Mouse (Mus musculus) lung, postnatal 10 days (tissue): Measurements from ENCODE around the gene Pogz.
"Not testable (repeated sequence)": the region's sequence is repeated elsewhere in the genome, so short reads cannot be mapped to it uniquely, and the experiment has no call there.

Experiments used
- DNase-seq: peaks from one replicate; pipeline ENCODE4 v3.0.0; 2021

The Pogz gene

DNA sequence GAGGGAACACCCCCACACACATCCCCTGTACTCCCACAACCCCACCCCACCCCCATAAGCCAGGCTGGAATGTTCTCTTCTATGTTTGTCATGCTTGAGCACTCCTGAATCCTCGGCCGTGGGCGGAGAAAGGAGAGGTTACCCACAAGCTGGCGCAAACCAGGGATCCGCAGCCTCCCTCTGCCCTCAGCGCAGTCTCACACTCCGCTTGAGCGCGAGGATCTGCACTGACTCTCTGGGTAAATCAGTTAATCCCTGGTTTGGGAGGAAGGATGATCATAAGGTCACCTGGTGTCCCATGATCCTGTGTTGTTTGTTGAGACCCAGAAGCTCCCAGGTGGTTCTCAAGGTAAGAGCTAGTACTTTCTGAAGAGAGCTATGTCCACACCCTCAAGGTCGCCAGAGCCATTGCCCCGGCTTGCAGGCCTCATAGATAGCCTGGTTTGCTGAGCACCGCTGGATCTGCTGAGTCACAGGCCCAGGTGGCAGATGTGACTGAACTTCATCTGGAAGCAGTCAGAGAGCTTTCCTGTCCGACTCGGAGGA lies 80.5 kb downstream of the Pogz start:
- peak; percentile 67 for DNase-seq

DNA sequence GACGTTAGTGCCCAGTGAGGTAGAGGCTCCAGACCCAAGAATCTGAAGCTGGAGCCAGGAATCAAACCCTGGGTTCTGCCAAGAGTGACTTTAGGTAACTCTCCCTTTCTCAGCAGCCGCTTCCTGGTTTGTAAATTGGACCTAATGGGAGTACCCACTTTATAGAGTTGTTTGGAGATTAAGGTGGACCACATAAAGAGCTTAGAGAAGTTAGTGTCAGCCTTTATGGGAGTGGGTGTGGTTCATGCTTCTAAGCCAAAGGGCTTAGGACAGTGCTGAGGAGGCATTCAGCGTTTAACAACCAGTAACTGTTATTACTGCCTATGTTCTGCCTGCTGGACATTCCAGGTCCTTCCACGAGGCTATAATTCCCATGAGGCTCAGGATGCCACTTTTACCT lies 81.5 kb downstream of the Pogz start:
- DNase-seq, result no peak

DNA sequence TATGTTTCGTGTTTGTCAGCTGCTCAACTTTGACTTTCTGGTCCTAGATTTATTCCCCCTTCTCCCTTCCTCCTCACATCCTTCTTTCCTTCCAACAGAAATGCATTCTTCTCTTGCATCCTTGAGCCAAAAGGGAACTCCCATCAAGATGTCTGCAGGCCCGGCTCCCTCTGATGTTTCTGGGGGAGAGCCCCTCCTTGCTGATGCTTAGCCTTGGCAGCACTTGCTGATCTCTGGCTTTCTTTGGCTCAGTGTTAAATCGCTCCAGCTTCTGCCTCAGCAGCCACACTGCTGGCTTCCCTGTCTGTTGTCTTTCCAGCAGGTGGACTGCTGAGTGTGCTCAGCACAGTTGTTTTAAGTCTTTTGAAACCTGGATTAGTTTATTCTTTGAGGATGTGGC lies 83.7 kb downstream of the Pogz start:
- DNase-seq, result peak; percentile 50

DNA sequence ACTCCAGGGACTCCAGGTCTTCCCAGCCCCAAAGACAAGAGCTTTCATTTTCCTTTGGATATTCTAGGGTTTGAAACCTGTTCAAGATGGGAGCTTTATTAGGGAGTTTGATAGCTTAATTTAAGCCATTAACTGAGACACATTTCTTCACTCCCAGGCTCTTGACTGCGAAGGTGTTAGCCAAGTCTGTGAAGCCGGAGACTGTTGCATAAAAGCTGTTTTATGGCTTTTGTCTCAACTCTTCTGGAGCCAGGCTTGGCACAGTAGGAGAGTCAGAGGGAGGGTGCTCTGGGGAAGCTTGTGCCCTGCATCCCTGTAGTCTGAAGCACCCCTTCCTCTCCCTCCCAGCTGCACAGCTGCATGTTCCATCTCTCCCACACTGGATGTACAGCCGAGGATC lies 85.0 kb downstream of the Pogz start:
- no peak for DNase-seq

DNA sequence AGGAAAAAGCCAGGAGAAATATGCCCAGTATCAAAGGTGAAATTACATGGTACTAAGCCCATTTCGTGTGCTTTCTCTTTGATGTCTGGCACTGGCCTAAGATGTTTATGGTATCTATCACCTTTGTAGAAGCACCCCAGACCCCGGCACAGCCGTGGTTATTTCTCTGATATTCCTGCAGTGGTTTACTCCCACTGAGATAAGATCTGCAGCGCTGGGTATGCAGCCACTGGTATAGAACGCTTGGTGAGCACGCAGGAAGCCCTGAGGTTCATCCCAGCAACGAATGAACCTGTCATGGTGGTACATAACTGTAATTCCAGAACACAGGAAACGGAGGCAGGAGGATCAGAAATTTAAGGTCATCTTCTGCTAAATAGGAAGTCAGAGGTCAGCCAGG lies 87.3 kb downstream of the Pogz start:
- DNase-seq, result no peak

DNA sequence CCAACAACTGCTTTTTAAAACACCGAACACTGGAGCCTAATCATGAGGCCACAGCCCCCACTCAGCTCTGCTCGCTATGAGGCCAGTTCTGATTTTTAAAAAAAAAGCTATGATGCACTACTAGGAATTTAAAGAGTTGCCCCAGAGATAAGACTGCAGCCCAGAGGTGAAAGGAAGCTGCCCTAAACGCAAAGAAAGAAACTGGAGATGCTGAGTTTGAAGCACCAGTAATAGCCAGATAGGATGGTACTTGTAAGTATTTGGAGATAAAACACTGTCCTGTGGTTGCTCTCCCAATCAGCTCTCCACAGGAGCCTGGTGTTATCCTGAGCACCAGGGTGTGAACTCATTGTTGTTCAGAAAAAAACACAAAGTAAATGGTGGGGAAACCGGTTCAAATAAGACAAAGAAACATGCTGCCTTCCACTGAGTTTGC lies 89.0 kb downstream of the Pogz start:
- not testable (repeated sequence) for DNase-seq

DNA sequence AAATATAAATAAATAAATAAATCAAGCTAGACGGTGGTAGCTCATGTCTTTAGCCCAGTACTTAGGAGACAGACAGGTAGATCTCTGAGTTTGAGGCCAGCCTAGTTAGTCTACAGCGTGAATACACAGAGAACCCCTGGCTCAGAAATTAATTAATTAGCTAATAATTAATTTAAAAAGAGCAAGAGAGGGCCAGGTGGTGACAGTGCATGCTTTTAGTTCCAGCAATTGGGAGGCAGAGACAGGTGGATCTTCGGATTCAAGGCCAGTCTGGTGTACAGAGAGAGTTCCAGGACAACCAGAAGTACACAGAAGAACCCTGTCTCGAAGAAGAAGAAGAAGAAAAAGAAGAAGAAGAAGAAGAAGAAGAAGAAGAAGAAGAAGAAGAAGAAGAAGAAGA lies 91.6 kb downstream of the Pogz start:
- not testable (repeated sequence) for DNase-seq

DNA sequence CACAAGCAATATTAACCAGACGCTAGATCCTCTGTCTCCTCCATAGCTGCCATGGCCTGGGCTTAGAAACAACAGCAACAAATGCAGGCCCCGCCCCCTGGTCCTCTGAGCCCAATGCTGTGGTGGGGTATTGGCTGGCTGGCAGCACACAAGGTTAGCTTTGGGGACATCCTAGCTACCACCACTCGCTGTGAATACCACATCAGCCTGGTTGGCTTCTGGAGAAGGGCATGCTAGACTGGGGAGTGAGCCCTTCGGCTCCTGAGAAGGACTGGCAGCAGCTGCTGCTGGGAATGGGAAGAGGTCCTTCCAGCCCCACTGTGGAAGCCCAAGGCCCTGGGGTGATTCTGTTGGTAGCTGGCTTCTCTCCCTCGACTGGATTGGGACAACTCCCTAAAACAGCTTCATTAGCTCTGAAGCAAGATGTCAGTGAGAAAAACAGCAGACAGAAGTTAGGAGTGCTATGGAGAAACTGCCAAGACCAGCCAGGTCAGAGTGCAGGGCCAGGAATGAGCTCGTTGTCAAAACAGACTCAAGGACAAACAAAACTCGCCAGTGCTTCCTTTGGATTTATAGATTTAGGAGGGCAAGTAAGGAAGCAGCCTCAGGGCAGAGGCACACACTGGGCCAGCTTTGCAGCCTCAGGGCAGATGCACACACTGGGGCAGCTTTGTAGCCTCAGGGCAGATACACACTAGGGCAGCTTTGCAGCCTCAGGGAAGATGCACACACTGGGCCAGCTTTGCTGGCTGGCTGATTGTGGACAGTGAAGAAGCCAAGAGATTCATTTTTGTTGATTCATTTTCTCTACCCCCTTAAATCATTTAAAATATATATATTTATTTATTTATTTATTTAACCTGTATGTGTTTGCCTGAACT lies 93.3 kb downstream of the Pogz start:
- DNase-seq, result peak; percentile 74

DNA sequence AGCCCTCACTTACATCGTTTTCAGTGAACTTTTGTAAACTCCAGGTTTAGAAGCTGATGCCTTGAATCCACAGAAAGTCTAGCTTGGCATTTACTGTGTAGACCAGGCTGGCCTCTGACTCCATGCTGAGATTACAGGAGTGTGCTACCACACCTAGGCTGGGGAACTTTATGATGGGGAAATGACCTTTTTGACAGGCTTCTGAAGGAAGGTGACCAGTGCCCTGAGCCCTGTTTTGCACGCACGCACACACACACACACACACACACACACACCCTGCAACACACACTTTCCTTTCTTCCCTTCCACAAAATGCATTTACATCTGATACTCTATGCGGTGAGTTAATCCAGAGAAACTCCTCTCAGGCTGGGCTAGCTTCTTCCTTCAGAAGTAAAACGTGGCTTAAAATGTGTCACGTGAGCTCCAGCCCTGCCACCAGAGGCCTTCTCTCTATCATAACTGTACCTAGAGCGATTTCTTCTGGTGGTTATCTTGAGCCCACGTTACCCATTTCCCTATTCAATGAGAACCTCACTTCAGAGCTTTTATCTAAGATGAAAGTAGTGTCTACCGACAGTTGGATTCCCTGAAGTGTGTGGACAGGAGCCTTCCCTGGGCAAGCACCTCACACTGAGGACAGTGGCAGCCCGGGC lies 94.2 kb downstream of the Pogz start:
- not testable (repeated sequence) for DNase-seq
